Mouse (Mus musculus) CD4-positive, CD25-positive, alpha-beta regulatory T cell, adult 4 months (primary cell): ENCODE measurements around the gene Kdf1. TPM values are rescaled to one million over a fixed set of nuclear protein-coding genes. Genes with fewer than 3 reads are reported as not detected.
"Not testable (repeated sequence)": the region's sequence is repeated elsewhere in the genome, so short reads cannot be mapped to it uniquely, and the experiment has no call there.

Experiments
- ATAC-seq: one replicate; pipeline ENCODE4 v1.8.0; 2017
- polyA plus RNA-seq, 2 experiments: library from polyadenylated mRNA; unstranded; fragments of 100-300 nt; shearing (Covaris generic); gene quantifications; one replicate each; pipeline ENCODE4 v1.2.1; 2017

Gene Kdf1
- polyA plus RNA-seq, 2 experiments from 2014 or later, result 0.58 TPM; not detected in 1

DNA sequence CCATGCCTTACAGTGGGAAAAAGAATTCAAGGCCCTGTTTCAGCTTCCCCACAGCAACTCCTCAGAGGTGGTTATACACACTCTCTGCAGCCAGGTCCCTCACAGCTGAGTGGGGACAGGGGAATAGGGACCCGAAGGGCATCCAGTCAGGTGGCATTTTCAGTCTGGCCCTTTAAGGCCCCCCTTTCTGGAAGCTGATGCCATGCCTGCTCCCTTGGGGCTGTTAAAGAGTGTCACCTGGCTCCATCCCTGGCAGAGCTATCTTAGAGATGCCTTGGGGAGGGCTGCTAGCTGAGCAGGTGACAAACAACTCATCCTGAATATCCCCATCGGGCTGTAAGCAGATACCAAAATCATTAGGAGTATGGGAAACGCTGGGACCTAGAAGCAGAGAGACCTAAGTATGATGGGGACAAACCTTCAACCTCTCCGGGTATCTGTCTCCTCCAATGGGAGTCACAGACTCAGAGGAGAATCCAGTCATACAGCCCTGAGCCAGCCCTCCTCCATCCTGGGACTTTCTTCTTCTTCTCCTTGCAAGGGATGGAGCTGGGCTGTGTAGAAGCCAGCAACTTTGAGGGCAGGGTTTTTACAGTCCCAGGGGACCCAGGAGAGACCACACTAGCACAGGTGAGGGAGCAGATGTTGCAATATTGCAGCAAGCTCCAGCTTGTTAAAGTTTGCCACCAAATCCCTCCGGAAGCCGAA, 21.9 kb upstream of the Kdf1 start:
- ATAC-seq, result no peak

DNA sequence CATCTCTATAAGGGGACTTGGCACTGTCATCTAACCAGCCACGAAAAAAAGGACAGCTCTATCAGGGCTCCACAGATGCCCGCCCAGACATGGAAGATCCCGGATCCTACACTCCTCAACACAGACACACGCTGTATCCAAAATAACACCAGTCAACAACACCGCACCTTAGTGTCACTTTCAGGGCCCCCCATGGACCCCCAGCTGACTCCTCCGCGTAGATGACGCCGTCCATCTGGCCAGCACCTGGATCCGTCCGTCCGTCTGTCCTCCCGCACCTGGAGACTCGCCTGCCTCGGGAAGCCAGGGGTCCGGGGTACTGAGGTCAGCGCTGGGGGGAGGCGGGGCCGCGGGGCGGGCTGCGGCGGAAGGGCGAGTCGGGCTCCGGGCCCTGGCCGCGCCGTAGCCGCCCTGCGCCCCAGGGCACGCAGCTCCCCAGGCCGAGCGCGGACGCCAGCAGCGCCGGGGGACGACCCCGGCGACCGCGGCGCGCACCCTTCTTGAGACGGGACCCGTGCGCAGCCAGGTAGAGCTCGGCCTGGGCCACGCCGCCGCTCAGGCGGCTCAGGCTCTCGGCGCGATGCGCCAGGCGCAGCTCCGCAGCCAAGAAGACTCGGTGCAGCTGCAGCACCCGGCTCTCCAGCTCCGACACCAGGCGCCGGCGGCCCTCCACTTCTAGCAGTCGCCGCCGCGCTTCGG, 21.2 kb upstream of the Kdf1 start:
- no peak for ATAC-seq

DNA sequence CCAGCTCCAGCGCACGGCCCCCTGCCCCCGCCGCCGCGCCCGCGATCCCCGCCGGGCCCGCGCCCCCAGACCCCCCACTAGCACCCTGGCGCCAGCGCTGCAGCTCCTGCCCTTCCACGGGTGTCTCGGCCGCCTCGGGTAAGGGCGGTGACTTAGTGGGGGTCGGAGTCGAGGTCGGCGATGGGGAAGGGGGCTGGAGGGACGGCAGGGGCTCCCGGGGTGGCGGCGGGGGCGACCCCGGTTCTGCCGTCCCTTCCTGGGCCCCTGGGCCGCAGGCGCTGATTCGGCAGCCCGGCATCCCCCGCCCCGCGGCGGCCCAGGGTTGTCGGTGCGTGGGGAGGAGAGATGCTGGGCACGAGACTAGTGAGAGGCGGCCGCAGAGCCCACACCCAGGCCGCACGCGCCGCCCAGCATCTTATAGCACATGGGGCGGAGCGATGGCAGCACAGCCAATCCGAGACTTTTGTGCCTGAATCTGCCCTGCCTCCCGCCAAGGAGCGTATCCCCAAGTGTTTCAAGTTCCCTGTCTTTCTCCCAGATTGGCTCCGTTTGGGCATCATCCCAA, 20.5 kb upstream of the Kdf1 start, which contains the start of gene Trnp1:
TSS of gene Trnp1 (minus strand) at position 391 of the 565 bp plus-strand sequence.
- peak; percentile 74 for ATAC-seq

DNA sequence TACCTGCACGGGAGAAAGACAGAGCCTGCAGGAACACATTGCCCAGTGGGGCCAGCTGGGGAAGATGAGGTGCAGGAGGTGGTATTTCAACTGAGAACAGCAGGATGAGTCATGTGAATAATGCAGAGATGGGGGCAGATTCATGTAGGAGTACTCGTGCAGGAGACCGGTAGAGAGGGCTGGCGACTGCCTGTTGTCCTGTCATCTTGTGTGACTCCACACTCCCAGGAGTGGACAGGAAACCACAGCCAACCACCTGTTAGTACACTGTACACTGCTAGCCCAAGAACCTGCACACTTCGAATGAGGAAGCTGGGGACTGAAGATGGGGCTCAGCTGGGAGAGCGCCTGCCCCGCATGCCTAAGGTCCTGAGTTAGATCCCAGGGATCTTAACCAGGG, 17.2 kb upstream of the Kdf1 start:
- no peak for ATAC-seq

DNA sequence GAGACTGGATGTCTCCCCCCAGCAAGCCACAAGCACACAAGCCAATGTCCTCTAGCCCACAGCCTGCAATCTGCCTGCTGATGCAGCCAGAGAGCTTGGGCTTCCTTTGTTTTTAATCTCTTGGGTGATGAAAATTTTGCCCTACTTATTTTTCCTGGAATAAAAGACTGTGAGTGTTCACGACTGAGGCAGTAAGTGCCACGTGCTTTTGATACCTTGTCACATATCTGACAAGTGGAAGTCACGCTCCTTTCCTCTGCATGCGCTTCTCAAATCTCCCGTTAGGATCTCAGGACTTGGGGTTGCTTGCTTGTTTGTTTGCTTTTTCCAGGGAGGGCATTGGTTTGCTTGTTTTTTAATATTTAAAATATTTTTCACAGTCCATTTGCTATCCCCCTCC, 14.5 kb upstream of the Kdf1 start:
- no peak for ATAC-seq

DNA sequence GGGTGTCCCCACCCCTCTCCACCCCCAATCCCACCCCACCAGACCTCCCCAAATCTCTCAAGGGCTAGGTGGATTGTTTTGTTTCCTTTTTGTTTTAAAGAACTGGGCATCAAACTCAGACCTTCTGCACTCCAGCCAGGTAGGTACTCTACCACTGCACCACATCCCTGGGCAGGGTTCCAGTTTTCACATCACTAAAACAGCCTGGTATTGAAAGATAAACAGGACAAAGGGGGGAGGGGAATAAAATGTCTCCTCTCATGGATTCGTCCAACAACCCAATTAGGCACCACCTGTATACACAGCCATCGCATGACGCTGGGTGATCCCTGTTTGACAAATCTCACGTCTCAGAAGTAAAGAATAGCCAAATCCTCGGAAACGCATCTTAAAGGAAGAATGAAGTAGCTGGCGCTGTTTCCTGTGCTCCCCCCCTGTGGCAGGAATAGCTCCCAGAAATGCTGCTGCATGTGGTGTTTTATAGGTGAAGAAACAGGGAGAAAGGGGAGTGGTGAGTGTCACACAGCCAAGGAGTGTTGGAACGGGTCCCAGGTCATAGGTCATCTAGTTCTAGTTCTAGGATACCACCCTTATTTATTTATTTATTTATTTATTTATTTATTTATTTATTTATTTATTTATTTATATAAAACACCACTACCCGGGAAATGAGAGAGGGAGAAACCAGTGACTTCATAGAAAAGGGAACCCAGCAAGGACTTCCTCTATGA, 13.8 kb upstream of the Kdf1 start:
- no peak for ATAC-seq

DNA sequence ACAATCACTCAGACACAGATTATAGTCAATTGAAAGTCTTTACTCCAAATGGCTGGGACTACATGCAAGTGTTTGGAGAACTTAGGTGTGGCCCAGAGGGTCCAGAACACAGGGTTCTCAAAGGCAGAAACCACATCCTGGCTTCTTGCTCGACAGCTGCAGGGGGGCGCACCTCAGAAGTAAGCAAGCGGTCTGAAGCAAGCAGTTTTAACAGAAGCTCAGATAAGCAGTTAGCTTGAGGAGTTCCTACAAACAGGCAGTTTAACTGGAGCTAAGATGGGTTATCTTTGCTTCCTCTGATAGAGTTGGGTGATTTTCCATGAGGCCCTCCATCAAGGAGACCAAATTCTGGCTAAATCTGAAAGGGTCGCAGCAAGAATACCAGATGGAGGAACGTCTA, 12.2 kb upstream of the Kdf1 start:
- ATAC-seq, result no peak

DNA sequence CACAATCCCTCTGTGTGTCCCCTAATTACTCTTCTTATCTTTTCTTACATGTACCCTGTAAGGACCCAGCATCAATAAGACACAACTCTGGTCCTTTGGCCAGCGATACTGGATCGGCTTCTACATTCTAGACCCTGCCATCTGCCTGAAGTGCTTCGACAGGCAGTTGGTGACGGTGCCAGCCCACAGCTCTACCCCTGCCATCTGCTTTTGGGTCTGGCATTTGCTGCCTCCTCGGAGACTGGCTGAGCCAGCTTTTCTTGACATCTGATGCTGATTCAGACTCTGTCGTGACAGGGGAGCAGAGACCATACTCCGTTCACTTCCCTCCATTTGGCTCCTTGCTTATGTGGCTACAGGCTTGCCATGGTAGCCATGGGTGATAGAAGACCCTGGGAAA, 9.8 kb upstream of the Kdf1 start:
- no peak for ATAC-seq

DNA sequence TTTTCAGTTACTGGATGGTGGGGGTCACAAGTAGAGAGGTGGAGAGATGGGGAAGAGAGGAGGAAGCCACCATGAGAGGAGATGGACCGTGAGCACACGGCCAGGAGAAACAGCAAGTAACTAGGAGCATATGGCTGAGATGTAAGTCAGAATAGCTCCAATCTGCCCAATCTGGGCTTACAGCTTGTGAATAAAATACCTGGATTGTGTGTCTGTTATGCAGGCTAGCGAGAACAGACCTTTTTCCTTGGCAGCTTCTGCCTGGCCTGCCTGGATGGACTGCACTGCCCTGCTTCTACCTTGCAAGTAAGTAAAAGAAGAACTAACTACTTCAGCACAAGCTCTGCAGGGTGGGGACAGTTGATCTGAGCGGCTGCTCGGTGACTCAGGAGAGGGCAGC, 7.7 kb upstream of the Kdf1 start:
- no peak for ATAC-seq

DNA sequence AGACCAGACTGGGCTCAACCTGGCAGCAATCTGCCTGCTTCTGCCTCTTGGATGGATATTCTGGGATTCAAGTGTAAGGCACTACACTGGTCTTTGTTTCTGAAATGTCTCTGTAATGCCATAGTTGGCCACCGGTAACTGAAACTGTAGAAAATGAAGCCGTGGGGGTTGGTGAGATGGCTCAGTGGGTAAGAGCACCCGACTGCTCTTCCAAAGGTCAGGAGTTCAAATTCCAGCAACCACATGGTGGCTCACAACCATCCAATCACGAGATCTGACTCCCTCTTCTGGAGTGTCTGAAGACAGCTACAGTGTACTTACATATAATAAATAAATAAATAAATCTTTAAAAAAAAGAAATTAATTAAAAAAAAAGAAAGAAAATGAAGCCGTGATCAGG, 6.3 kb upstream of the Kdf1 start:
- not testable (repeated sequence) for ATAC-seq

DNA sequence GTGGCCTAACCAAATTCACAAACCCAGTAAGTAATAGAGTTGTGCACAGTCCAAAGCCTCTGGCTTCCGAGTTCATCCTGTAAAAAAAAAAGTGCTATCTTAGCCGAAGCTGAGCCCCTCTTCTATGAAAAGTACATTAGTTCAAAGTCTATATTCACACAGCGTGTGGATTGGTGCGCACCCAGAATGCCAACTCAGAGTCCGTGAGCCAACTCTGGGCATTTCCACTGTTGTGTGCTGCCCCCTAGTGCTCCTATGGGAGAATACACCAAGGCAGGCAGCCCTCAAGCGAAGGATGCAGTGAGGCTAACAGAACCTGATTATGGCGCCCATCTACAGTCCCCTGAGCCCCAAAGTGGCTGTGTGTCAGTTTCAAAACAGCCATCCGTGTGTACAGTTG, 5.8 kb upstream of the Kdf1 start:
- ATAC-seq, result peak; percentile 53

DNA sequence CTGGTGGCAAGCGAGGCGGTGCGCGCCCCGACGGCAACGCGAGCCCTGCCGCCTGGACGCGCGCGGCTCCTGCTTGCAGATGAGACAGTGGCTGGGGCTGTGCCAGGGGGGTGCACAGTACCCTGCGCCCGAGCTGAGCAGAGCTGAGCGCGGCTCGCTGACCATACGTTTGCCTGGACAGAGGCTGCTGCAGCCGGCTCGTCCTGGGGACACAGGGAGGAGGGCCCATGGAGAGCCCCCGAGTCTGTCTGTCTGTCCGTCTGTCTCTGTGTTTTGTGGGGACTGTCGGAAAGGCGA, 554 bp downstream of the Kdf1 start:
- ATAC-seq, result no peak

DNA sequence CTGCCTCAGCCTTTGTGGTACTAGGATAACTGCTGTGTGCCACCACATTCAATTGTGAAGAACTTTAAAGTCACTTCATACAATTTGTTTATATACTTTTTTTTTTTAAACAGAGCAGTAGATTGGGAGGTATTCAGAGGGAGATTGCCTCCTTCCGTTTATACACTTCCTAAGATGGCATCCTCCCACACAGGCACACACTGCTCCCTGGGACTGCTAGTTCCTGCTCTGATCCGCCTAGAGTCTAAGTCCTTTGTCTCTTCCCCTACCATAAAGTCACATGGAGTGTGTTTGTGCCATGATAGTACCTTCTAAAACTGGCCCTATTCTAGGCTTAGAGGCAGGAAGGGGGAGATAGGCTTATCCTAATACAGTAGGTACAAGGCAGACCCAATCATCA, 2.7 kb downstream of the Kdf1 start:
- no peak for ATAC-seq

DNA sequence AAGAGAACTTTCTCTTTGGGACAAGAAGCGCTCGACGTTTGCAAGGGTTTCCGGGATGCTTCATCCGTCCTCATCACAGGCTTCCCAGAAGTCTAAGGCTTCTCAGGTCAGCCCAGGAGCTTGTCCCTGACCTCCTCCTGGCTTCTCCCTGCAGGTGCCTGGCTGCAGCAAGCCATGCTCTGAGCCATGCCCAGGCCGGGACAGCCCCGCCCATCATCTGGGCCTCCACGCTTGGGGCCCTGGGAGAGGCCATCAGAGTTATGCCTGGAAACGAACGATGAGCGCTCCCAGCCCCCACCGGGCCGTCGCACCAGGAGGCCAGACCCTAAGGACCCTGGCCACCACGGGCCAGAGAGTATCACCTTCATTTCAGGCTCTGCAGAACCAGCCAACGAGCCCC, 9.0 kb downstream of the Kdf1 start:
- ATAC-seq, result no peak

DNA sequence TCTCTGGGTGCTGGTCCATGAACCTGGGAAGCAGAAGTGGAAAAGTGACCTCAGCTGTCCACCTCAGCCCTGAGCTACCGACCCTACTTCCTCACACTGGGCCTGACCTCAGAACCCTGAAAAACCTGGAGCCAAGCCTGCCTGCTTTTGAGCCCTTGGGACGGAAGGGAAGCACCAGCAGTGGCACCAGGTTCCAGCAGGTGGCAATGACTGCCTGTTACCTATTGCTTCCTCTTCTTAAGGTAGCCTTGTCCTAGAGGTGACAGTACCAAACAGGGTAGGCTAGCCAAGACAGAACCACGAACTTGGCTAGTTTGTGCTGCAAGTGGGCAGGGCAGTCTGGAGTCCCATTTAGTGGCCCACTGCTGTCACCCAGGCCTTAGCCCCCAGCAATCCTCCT, 14.0 kb downstream of the Kdf1 start:
- no peak for ATAC-seq

DNA sequence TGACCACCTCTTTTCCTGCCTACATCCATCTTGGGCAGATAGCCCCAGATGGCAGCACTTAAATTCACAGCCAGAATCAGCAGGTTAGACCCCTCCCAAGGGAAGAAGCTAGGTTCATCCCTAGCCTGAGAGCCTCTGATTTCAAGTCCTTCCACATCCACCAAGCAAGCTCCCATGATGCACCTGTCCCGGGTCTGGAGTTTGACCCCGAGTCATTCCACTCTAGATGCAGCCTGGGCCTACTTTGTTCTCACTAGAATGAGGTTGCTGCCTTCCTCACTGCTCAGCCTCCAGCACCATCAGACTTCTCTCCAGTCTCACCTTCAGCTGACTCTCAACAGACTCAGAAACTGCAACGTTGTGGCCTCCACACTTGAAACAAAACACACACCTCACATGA, 17.3 kb downstream of the Kdf1 start:
- no peak for ATAC-seq

DNA sequence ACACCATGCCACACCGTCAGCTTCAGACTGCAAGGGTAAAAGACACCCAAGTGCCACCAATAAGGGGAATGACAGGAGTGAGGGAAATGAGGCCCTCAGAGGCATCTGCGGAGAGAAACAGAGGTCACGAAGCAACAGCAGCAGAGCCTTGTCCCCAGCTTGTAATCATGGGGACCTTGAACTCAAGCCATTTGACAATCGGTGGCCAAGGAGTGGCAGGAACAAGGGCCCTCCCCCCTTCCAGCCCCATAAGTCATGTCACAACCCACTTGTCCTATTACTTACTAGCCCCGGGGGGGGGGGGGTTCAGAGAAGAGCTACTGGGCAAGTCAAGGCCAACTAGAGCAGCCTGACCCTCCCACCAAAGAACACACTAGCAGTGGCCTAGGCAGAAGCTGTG, 17.9 kb downstream of the Kdf1 start:
- ATAC-seq, result no peak

DNA sequence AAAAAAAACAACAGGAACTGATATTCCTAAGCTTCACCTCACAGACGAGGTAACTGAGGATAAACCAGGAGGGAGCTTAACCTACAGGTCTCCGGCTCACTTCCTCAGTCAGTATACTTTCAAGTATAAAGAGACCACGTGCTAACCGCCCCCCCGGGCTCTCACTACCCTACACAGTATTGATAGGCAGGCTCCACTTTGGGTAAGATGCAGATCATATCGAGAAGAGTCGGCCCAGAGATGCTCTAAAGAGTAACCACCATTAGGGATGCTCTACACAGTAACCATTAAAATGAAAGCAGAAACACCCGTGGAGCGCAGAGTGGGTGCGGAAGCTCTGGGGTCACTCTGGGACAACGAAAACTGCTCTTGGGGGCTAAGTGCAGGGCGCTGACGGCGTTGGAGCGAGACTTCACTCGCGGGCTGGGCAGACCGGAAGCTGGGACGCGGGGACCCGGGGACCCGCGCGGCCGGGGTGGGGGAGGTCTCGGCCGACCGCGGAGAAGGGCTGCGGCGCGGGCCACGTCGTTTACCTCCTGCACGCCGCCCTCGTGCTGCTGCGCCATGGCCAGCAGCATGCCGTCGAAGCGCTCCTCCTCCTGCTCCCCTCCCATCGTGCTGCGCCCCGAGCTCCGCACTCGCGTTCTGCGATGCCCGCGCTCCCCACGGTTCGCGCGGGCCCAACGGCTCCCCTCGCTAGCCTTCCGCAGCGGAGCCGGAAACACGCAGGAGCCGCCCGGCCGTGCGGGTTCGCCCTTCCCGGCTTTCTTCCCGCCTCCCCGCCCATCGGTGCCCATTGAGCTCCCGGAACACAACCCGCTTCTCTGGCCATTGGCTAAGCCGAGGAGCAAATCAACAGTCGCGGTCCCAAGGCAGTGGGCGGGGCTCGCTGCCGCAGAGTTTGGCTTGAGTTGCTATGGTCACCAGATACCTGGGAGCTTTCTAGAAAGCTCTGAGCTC, 26.8 kb downstream of the Kdf1 start, which contains the start of gene Nudc:
TSS of gene Nudc (minus strand) at position 725 of the 960 bp plus-strand sequence.
- ATAC-seq, result peak; percentile 98

DNA sequence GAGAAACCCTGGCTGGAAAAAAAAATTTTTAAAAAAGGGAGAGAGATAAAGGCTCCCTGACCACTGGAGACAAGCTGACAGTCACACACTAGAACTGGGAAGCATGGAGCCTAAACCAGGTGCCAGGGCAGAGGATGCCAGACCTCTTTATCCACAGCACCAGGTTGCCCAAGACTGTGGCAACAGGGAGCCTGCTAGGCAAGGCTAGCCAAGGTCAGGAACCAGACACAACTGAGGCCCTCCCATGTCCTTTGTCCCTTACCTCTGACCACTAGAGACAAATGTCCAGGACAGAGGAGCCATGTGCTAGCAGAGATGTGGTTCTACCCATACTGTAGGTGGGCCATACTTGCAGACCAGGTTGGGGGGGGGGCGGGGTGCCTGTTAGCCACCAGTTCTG, 33.3 kb downstream of the Kdf1 start:
- ATAC-seq, result no peak

DNA sequence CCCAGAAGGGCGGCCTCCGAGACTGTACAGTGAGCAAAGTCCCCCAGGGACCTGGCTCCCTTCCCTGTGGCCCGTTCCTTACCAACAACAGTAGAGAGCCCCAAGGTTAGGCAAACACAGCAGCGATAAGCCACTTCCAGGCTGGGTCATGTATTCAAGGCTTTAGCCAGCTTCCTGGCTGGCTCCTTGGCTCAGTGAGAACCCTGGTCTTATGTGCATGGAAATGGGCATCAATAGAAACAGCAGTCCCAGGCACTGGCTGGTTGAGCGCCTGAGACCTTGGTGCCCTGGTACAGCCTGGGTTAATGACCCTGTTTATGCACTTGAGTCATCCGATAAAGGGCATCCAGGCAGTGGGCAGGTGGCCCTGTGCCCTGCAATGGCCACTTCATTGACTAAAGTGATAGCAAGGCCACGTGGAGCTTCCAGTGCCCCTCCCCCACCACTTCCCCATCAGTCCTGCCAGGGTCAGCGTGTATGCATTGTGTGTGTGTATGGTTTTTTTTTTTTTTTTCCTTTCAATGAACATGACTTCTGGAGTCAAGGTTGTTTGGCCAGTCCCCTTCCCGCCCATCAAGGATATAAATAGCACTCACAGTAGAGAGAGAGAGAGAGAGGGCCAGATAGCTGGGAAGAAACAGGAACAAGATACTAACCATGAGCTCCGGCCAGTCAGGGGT, 34.1 kb downstream of the Kdf1 start, which contains the start of gene Nr0b2:
TSS of gene Nr0b2 (plus strand) at position 609 of the 680 bp plus-strand sequence.
- no peak for ATAC-seq

DNA sequence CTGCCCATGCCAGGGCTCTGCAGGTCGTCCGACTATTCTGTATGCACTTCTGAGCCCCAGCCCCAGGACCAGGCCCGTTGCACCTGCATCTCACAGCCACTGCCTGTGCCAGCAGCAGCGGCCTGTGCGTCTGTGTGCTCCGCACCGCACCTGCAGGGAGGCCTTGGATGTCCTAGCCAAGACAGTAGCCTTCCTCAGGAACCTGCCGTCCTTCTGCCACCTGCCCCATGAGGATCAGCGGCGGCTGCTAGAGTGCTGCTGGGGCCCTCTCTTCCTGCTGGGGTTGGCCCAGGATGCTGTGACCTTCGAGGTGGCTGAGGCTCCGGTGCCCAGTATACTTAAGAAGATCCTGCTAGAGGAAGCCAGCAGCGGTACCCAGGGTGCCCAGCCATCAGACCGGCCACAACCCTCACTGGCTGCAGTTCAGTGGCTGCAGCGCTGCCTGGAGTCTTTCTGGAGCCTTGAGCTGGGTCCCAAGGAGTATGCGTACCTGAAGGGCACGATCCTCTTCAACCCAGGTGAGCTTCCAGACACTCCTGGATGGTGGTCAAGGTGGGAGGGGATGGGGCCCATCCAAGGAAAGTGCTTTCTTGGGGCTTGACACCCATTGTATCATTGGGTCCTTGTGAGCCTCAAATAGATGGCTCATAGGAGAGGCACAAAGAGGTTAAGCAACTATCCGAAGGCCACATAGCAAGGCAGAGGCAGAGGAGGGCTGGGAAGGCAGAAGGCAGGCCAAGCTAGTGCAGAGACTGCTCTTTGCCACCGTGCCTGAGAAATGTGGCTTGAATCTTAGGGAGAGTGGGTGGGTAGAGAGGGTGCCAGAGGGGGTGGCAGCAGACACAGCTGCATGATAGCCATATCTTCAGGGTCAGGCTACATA, 34.9 kb downstream of the Kdf1 start:
- ATAC-seq, result no peak
